Mouse (Mus musculus) splenic B cell, adult 2 months (primary cell): ENCODE measurements around the gene Nkiras2.
A peak's percentile ranks its signal among the peaks of the same experiment; 100 is the strongest.

ENCODE experiments used
- DNase-seq: peaks from one replicate; pipeline ENCODE4 v3.0.0-alpha.2; 2011; ENCODE audit warnings: low read depth, low spot score
- H3K27me3 ChIP-seq: 2 replicates; pipeline ENCODE4 v1.6.1; 2012; ENCODE audit warnings: mild to moderate bottlenecking, low read length, moderate library complexity, mixed read lengths; ENCODE audit not compliant: control insufficient read depth, poor library complexity, insufficient read depth, severe bottlenecking
- H3K36me3 ChIP-seq: 2 replicates; pipeline ENCODE4 v1.6.1; 2012; ENCODE audit warnings: mild to moderate bottlenecking, low read length, moderate library complexity, mixed read lengths; ENCODE audit not compliant: control insufficient read depth, poor library complexity, insufficient read depth, severe bottlenecking

Nkiras2 gene

GRCm38 (mm10) chr11:100584561-100584961, 34.5 kb upstream of the Nkiras2 start:
- Histone ChIP-seq H3K36me3 (peaks cover 11% of the 10 kb centered on the region), H3K27me3 (no peaks in the 10 kb centered on the region)
- peak; percentile 72 for DNase-seq

DNA sequence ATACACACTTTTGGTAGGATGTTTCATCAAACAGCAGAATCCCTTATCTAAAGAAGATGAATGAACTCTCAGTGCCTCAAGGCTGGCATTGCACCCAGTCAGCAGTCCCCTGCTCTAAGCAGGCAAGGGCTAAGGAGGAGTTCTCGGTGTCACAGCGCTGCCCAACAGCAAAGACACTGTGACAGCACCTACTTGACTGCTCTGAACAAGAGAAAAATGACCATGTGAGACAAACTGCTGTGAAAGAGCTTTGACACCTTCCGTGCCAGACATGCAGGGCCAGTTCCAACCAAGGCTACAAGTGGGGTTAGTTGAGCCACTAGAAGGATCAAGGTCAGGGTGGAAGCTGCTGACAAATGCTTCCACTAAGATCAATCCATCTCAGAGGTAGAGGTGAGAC, 33.9 kb upstream of the Nkiras2 start:
- Histone ChIP-seq H3K36me3 (peaks cover 15% of the 10 kb centered on the region), H3K27me3 (no peaks in the 10 kb centered on the region)
- no peak for DNase-seq

DNA sequence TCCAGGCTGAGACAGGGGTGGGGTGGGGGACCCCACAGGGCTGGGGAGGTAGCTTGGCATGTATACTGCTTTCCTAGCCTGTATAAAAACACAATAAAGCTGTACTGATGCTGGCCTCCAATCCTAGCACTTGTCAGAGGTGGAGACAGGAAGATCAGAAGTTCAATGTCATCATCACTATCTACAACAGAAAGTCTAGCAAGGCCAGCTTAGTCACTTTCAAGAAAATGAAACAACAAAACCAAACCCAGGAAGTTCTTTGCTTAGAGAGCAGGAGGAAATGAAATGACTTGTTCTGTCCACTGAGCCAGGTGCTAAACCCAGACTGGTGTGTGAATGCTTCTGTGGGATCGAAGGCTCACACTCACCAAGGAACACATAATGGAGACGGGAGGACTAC, 30.6 kb upstream of the Nkiras2 start:
- peak; percentile 37 for DNase-seq
- no peaks in the 10 kb centered on the region for H3K27me3 ChIP-seq
- peaks cover 14% of the 10 kb centered on the region for H3K36me3 ChIP-seq

DNA sequence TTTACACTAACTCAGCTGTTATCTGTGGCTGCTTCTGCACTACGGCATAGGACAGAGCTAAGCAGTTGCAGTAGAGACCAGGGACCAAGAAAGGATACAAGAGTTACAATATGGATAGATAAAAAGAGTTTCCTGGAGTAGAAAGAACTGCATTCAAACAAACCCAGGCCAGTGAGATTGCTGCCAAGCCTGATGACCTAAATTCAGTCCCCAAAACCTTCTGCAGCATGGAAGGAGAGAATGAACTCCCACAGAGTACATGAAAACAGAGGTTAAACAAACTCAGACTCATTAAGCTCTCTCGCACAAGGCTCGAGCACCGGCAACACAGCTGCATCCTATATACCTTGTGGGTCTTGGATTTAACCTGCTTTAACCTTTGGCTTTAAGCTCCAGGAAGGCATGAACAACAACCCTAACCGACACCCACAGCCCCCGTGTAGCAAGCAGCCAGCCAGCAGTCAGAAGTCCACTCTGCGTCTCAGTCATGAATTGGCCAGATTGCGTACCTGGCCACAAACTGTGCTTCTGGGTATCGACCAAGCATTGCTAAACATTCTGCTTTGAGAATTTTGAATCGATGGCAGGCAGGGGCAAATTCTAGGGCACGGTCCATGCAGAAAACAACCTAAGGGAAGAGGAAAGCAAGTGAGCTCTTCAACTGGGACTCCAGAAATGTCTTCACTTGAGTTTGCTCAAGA, 26.5 kb upstream of the Nkiras2 start:
- Histone ChIP-seq H3K36me3 (peaks cover 19% of the 10 kb centered on the region), H3K27me3 (no peaks in the 10 kb centered on the region)
- DNase-seq, result no peak

- no peak for DNase-seq
- Histone ChIP-seq H3K27me3 (no peaks in the 10 kb centered on the region), H3K36me3 (peaks cover 18% of the 10 kb centered on the region)
Observed at GRCm38 (mm10) chr11:100594608-100595007, 24.4 kb upstream of the Nkiras2 start.

- H3K36me3 ChIP-seq, result peaks cover 15% of the 10 kb centered on the region
- DNase-seq, result no peak
- H3K27me3 ChIP-seq, result no peaks in the 10 kb centered on the region
Observed at GRCm38 (mm10) chr11:100595533-100595932, 23.5 kb upstream of the Nkiras2 start.

- peak; percentile 79 for DNase-seq
- H3K27me3 ChIP-seq, result no peaks in the 10 kb centered on the region
- H3K36me3 ChIP-seq, result peaks cover 10% of the 10 kb centered on the region
Observed at GRCm38 (mm10) chr11:100598074-100598473, 21.0 kb upstream of the Nkiras2 start.

DNA sequence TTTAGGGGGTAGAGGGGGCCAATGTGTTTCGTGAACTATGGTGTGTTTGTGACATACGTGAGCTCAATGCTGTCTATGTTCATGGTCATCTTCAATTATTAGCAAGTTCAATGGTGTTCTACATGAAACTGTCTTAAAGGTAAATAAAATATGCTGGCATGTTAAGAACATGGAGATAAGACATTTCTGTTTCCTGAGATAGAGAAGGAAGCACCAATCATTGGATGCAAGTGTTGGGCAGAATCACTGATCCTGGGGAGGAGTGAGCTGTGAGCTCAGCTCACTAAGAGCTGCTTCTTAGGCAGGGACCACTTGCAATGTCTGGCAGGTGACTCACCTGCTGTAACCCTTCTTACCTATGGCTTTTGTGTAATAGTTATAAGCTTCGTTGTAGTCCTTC, 17.7 kb upstream of the Nkiras2 start:
- no peaks in the 10 kb centered on the region for H3K27me3 ChIP-seq
- peaks cover 10% of the 10 kb centered on the region for H3K36me3 ChIP-seq
- no peak for DNase-seq

GRCm38 (mm10) chr11:100603155-100603554, 15.9 kb upstream of the Nkiras2 start:
- no peak for DNase-seq
- no peaks in the 10 kb centered on the region for H3K27me3 ChIP-seq

DNA sequence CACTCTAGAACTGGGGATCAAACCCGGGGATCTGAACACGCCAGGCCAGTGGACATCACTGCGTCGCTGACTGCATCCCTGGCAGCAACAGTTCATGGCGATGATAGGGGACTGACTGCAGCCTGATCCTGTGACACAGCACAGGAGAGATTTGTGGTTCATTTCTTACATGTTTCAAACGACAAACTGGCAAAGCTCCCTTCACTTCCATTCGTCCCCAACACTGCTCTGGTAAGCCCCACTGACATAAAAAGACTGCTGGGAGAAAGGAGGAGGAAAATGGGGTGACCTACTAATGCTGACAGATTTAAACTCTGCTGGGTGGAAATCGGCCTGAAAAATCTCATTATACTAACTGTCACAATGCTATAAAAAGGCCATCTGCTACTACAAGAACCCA, 15.2 kb upstream of the Nkiras2 start:
- H3K36me3 ChIP-seq, result peaks cover 12% of the 10 kb centered on the region
- H3K27me3 ChIP-seq, result no peaks in the 10 kb centered on the region
- no peak for DNase-seq

More at GRCm38 (mm10) chr11:100603155-100603554, 15.9 kb upstream of the Nkiras2 start:
- H3K36me3 ChIP-seq, result peaks cover 9% of the 10 kb centered on the region

GRCm38 (mm10) chr11:100604321-100605005, 14.6 kb upstream of the Nkiras2 start:
- DNase-seq, result no peak
- Histone ChIP-seq H3K36me3 (peaks cover 12% of the 10 kb centered on the region), H3K27me3 (no peaks in the 10 kb centered on the region)

- Histone ChIP-seq H3K36me3 (peaks cover 12% of the 10 kb centered on the region), H3K27me3 (no peaks in the 10 kb centered on the region)
- DNase-seq, result no peak
Observed at GRCm38 (mm10) chr11:100605451-100605850, 13.6 kb upstream of the Nkiras2 start.

DNA sequence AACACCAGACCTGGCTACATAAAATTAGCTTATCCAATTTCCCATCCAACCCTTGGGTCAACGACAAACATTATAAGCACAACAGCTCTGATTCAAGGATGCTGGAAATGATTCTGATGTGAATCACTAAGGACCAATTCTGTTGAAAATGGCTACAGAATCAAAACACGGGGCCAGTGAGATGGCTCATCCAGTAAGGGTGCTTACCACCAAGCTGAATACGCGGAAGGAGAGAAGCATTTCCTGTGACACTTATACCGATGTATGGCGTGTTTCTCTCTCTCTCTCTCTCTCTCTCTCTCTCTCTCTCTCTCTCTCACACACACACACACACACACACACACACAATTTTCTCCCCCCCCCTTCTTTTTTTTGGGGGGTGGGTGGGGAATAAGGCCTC, 11.9 kb upstream of the Nkiras2 start:
- peaks cover 15% of the 10 kb centered on the region for H3K36me3 ChIP-seq
- H3K27me3 ChIP-seq, result no peaks in the 10 kb centered on the region
- no peak for DNase-seq

GRCm38 (mm10) chr11:100608796-100609195, 10.2 kb upstream of the Nkiras2 start:
- no peaks in the 10 kb centered on the region for H3K27me3 ChIP-seq
- no peak for DNase-seq

DNA sequence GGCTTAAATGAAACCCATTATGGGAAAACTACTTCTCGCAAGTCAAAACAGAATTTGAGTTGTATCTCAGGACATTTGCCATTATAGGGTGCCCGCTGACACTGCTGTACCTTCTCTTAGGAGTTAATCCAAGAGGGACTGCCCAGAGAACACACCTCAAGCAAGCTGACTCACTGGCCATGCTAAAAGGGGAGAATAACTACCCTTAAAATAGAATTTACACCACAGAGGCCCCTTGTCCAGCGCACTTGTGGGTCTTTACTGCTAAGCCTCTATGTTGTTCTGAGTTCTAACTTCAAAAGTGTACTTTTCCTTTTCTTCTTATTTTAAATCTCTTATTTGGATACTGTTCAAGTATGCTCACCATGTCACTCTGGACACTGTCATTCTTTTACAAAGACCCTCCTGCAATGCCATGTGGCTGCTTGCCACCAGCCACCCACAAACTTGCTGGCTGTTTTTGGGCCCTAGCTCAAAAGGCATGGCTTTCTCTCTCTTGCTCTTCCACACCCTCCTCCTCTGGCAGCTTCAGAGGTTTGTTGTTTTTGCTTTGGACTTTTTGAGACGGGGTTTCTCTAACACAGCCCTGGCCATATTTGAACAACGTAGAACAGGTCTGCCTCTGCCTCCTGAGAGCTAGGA, 9.6 kb upstream of the Nkiras2 start:
- DNase-seq, result no peak
- H3K36me3 ChIP-seq, result peaks cover 13% of the 10 kb centered on the region
- H3K27me3 ChIP-seq, result no peaks in the 10 kb centered on the region

More at GRCm38 (mm10) chr11:100608796-100609195, 10.2 kb upstream of the Nkiras2 start:
- H3K36me3 ChIP-seq, result peaks cover 13% of the 10 kb centered on the region
